Mouse (Mus musculus) heart, adult 2 months (tissue): ENCODE results near the gene Dolk.

Source experiments
- CTCF ChIP-seq: fragments of 200-600 bp; IDR thresholded peaks from 2 replicates; pipeline ENCODE4 v1.8.1; 2022; ENCODE audit warnings: antibody characterized with exemption, mild to moderate bottlenecking, moderate library complexity
- POLR2A ChIP-seq: fragments of 200-500 bp; IDR thresholded peaks from 2 replicates; pipeline ENCODE4 v1.6.1; 2011; ENCODE audit warnings: mild to moderate bottlenecking, low read depth, low read length, control low read depth; ENCODE audit not compliant: insufficient read depth

- TF ChIP-seq POLR2A (no peak), CTCF (no peak)
Measured at GRCm38 (mm10) chr2:30280743-30281142, 5.4 kb downstream of the Dolk start, which contains the start of gene Gm28038.
